Mouse (Mus musculus) erythroblast, embryonic 14.5 days (primary cell): ENCODE results near the gene Arsk.

Source experiments
- GATA1 ChIP-seq: IDR thresholded peaks from 2 replicates; pipeline ENCODE4 v1.6.1; 2012; ENCODE audit warnings: low read length, inconsistent platforms, mixed read lengths
- TAL1 ChIP-seq: IDR thresholded peaks from 3 replicates; pipeline ENCODE4 v1.6.1; 2012; ENCODE audit warnings: low read length, inconsistent platforms, mixed read lengths

DNA sequence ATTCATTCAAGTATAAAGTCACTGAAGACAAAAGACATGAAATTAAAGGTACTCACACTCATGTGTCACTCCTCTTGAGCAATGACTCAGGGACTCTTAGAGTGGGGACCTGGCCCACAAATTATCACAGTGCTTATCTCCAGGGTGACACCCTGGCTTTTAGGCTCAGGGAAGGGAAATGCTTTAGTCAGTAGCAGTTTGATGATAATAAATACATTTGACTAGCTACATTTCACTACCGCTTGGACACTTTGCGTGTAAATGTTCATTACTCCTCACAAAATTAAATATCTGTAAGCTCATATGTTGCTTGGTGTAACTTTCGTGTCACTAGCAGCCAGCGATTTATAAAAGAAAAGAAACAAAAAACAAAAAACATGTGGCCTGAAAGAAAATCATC lies 81.0 kb downstream of the Arsk start:
- no peak for TF ChIP-seq TAL1
- TF ChIP-seq GATA1, result peak; percentile 98
